Mouse (Mus musculus) right cerebral cortex, adult 2 months (tissue): ENCODE measurements around the gene Gm6367.
"Not testable (repeated sequence)": the region's sequence is repeated elsewhere in the genome, so short reads cannot be mapped to it uniquely, and the experiment has no call there.

Experiments
- DNase-seq, 2 experiments: peaks; one replicate each; pipeline ENCODE4 v3.0.0; 2021 to 2022; ENCODE audit warnings: low spot score in 2 of 2

Gm6367 gene

GRCm38 (mm10) chr5:94988326-94988725 is at the start of gene Gm6367:
Gm6367 (plus strand) TSS chr5:94988626.
- not testable (repeated sequence) for DNase-seq
